Mouse (Mus musculus) gastrocnemius, postnatal 36 days (tissue): ENCODE data around the gene Cfi. TPM values are rescaled to one million over a fixed set of nuclear protein-coding genes. Genes with fewer than 3 reads are reported as not detected.

Experiments
- DNase-seq, 2 experiments: peaks; one replicate each; pipeline ENCODE4 v3.0.0; 2022
- intact Hi-C: fragments of 180-260 bp; cut with DNase I; formaldehyde crosslinking; loops from one replicate; pipeline ENCODE4 v1.15.1; 2025
- total RNA-seq, 2 experiments: library from RNA; stranded (reverse); gene quantifications; 2 replicates each; pipeline ENCODE4 v1.2.3; 2021

Cfi gene
- total RNA-seq, 2 experiments from 2014 or later: 0.31 TPM; not detected in 1

- DNase-seq: no peak
- intact Hi-C loops: no loop called here
These were observed 81.7 kb downstream of the Cfi start for GRCm38 (mm10) chr3:129917424-129917823.

- DNase-seq: peak; percentile 38 to 46
- intact Hi-C loops: loop anchor here (1.0 kb wide), 1 partner anchor 161 kb away; no protein-coding TSS in a partner anchor
These were observed 82.8 kb downstream of the Cfi start for GRCm38 (mm10) chr3:129918434-129918833.

DNA sequence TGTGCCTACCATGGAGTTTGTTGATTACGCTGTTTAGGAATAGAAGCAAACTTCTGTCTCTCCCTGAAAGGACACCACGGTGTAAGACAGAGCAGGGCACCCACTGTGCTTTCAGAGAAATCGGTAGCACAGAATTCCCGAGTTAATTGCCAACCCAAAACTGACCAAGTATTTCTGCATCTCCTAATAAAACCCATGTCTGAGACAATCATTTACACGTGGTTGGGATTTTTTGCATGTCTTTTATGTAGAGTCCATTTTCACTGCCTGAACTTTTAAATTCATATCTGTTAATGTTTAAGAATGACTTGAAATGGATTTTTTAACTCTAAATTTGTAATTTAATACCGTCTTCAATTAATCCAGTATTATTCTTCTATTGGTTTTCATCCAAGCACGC is 87.9 kb downstream of the Cfi start:
- no peak for DNase-seq
- intact Hi-C loops: no loop called here

Other genes with a start within 250 kb of the Cfi start
- gene Egf, start 80.6 kb upstream of the Cfi start, total RNA-seq: 10 to 100 TPM; 19.2 to 24.8 TPM
- gene Lrit3, start 31.9 kb upstream of the Cfi start, total RNA-seq: not detected
- gene Rrh, start 13.3 kb upstream of the Cfi start, total RNA-seq: not detected
- gene Gar1, start 4.5 kb upstream of the Cfi start, total RNA-seq: 10 to 100 TPM; 13.0 to 22.0 TPM
- 100 to 1,000 TPM in 1 of 2 experiments, 10 to 100 TPM in 1; 75.8 to 100 TPM for gene Pla2g12a, start 42.7 kb downstream of the Cfi start, total RNA-seq
- 1 to 10 TPM; 3.8 to 4.6 TPM for gene Casp6, start 65.5 kb downstream of the Cfi start, total RNA-seq
- under 1 TPM; 0.69 to 0.97 TPM for gene Mcub, start 134.3 kb downstream of the Cfi start, total RNA-seq
- 10 to 100 TPM; 23.6 to 24.0 TPM for gene Sec24b, start 225.7 kb downstream of the Cfi start, total RNA-seq